Mouse (Mus musculus) granulocyte monocyte progenitor cell, adult 5-6 weeks (primary cell): ENCODE measurements around the gene Coro1b. TPM values are rescaled to one million over a fixed set of nuclear protein-coding genes. Genes with fewer than 3 reads are reported as not detected.

ENCODE experiments used
- ATAC-seq: replicated peaks from 2 replicates; pipeline ENCODE4 v1.8.0; 2016; ENCODE audit warnings: mild to moderate bottlenecking, moderate TSS enrichment, inconsistent platforms; ENCODE audit not compliant: poor library complexity, severe bottlenecking
- total RNA-seq, 2 experiments: library from RNA; stranded (forward) in 1 of 2; stranded (reverse) in 1 of 2; fragments of 200-712, 200-1000 nt in 1 of 2; fragments of >200 nt in 1 of 2; fragmentation: Nextera tagmentation in 1 of 2; gene quantifications; 2 replicates each; pipeline ENCODE4 v1.2.3; 2014 to 2017

Coro1b gene
- total RNA-seq, 2 experiments from 2014 or later, result 73.2 to 234 TPM

GRCm38 (mm10) chr19:4154437-4155222 is 6.2 kb downstream of the Coro1b start:
- peak; percentile 63 for ATAC-seq

GRCm38 (mm10) chr19:4155223-4156072 is 7.0 kb downstream of the Coro1b start:
- ATAC-seq, result no peak

- no peak for ATAC-seq
Observed at GRCm38 (mm10) chr19:4156073-4156579, 7.7 kb downstream of the Coro1b start.

- no peak for ATAC-seq
Observed at GRCm38 (mm10) chr19:4156771-4157170, 8.4 kb downstream of the Coro1b start.

- no peak for ATAC-seq
Observed at GRCm38 (mm10) chr19:4159049-4159448, 10.6 kb downstream of the Coro1b start.

GRCm38 (mm10) chr19:4162646-4163542 is 14.5 kb downstream of the Coro1b start, which contains the start of gene Rps6kb2:
Gene Rps6kb2 (minus strand): TSS chr19:4163354.
- peak; percentile 90 for ATAC-seq

GRCm38 (mm10) chr19:4163543-4163887 is 15.1 kb downstream of the Coro1b start:
- no peak for ATAC-seq

GRCm38 (mm10) chr19:4164100-4164499 is 15.7 kb downstream of the Coro1b start:
- ATAC-seq, result no peak

- ATAC-seq, result no peak
Observed at GRCm38 (mm10) chr19:4164721-4165120, 16.3 kb downstream of the Coro1b start.

- ATAC-seq, result no peak
Observed at GRCm38 (mm10) chr19:4166678-4167476, 18.5 kb downstream of the Coro1b start.

- ATAC-seq, result peak; percentile 93
Observed at GRCm38 (mm10) chr19:4169378-4169784, 21.0 kb downstream of the Coro1b start.

- ATAC-seq, result no peak; the same call in 1 of the 2 replicates
Observed at GRCm38 (mm10) chr19:4169810-4170209, 21.4 kb downstream of the Coro1b start.

GRCm38 (mm10) chr19:4170723-4171392 is 22.4 kb downstream of the Coro1b start:
- ATAC-seq, result no peak

GRCm38 (mm10) chr19:4171393-4172290 is 23.2 kb downstream of the Coro1b start:
- peak; percentile 35 for ATAC-seq

- no peak for ATAC-seq
Observed at GRCm38 (mm10) chr19:4172925-4173324, 24.5 kb downstream of the Coro1b start.

GRCm38 (mm10) chr19:4175368-4175947 is 27.0 kb downstream of the Coro1b start, which contains the start of gene Carns1:
Gene Carns1 (minus strand): TSS chr19:4175479.
- ATAC-seq, result no peak

GRCm38 (mm10) chr19:4180411-4180810 is 32.0 kb downstream of the Coro1b start:
- ATAC-seq, result peak; percentile 31
